Mouse (Mus musculus): ENCODE results near the gene Zcchc13. TPM values are rescaled to one million over a fixed set of nuclear protein-coding genes. Genes with fewer than 3 reads are reported as not detected.

Zcchc13 gene
- polyA plus RNA-seq, 1 experiment from 2014 or later, result not detected

- Histone ChIP-seq H3K27ac (no peak overlapping the region), H3K79me2 (ENCODE audit: inconsistent target) (no peaks in the 10 kb centered on the region), H3K36me3 (ENCODE audit: inconsistent target) (no peaks in the 10 kb centered on the region), H3K4me3 (ENCODE audit: inconsistent target) (no peak overlapping the region)
- 42% methylated on average over 2 of the region's 2 CpGs for WGBS (ENCODE audit: missing documents)
These were observed 44.3 kb downstream of the Zcchc13 start for GRCm38 (mm10) chrX:103674674-103675073.

Other genes with a start within 250 kb of the Zcchc13 start
- not detected in 3 replicates for gene Tsx, start 216.1 kb upstream of the Zcchc13 start, polyA plus RNA-seq (2018)
- not detected in 3 replicates for gene Gm26992, start 208.6 kb upstream of the Zcchc13 start, polyA plus RNA-seq (2018)
- not detected in 3 replicates for gene Slc16a2, start 191.4 kb downstream of the Zcchc13 start, polyA plus RNA-seq (2018)